Mouse (Mus musculus) kidney, postnatal 0 days (tissue): ENCODE data around the gene Dna2. TPM values are rescaled to one million over a fixed set of nuclear protein-coding genes. Genes with fewer than 3 reads are reported as not detected.
A peak's percentile ranks its signal among the peaks of the same experiment; 100 is the strongest.

Experiments used
- ATAC-seq: fragments of 200-750 bp; cut with Nextera tagmentation; replicated peaks from 2 replicates; pipeline ENCODE4 v1.8.0; 2017; ENCODE audit warnings: low read depth, moderate number of reproducible peaks, moderate TSS enrichment, moderate library complexity; ENCODE audit not compliant: low FRiP score
- DNase-seq: peaks from one replicate; pipeline ENCODE4 v3.0.0-alpha.2; 2016; ENCODE audit warnings: low spot score
- H3K27ac ChIP-seq: fragments of 300-500 bp; sonication (generic); 2 replicates; pipeline ENCODE4 v1.5.1; 2014; ENCODE audit warnings: mild to moderate bottlenecking
- H3K27me3 ChIP-seq: fragments of 300-500 bp; sonication (generic); 2 replicates; pipeline ENCODE4 v1.6.1; 2014; ENCODE audit warnings: low read length, mixed read lengths; ENCODE audit not compliant: insufficient read depth
- H3K36me3 ChIP-seq: fragments of 300-500 bp; sonication (generic); 2 replicates; pipeline ENCODE4 v1.6.1; 2014; ENCODE audit warnings: low read length, mixed read lengths; ENCODE audit not compliant: insufficient read depth
- H3K4me1 ChIP-seq: fragments of 300-500 bp; sonication (generic); replicated peaks from 2 replicates; pipeline ENCODE4 v1.6.1; 2014; ENCODE audit warnings: antibody characterized with exemption, low read length, mixed read lengths; ENCODE audit not compliant: insufficient read depth
- H3K4me2 ChIP-seq: fragments of 300-500 bp; sonication (generic); 2 replicates; pipeline ENCODE4 v1.6.1; 2014; ENCODE audit warnings: mild to moderate bottlenecking, low read length, moderate library complexity, mixed read lengths
- H3K4me3 ChIP-seq: fragments of 300-500 bp; sonication (generic); replicated peaks from 2 replicates; pipeline ENCODE4 v1.5.1; 2014; ENCODE audit warnings: low read depth, low read length
- H3K9ac ChIP-seq: fragments of 300-500 bp; sonication (generic); 2 replicates; pipeline ENCODE4 v1.6.1; 2014; ENCODE audit warnings: low read depth, low read length
- H3K9me3 ChIP-seq: fragments of 300-500 bp; sonication (generic); replicated peaks from 2 replicates; pipeline ENCODE4 v1.6.1; 2016; ENCODE audit warnings: low read length, inconsistent platforms, mixed read lengths
- CTCF ChIP-seq: IDR thresholded peaks from 2 replicates; pipeline ENCODE4 v1.5.1; 2016; ENCODE audit warnings: antibody characterized with exemption, low read depth, mild to moderate bottlenecking, moderate library complexity
- WGBS: fragments of 180-500 bp; shearing (Covaris S2); extraction: QIAGEN DNeasy Blood & Tissue Kit; methylation state at CpG from one replicate; pipeline ENCODE4 v1.1.7; 2014; 5-methylcytosine and 5-hydroxymethylcytosine counted together
- polyA plus RNA-seq: library from polyadenylated mRNA; unstranded; fragments of >200 nt; fragmentation: Nextera tagmentation; extraction: Ambion mirVana; gene quantifications from 2 replicates; pipeline ENCODE4 v1.2.1, GENCODE M21; 2015

Gene Dna2
- polyA plus RNA-seq, 1 experiment from 2014 or later = 9.0 TPM

DNA sequence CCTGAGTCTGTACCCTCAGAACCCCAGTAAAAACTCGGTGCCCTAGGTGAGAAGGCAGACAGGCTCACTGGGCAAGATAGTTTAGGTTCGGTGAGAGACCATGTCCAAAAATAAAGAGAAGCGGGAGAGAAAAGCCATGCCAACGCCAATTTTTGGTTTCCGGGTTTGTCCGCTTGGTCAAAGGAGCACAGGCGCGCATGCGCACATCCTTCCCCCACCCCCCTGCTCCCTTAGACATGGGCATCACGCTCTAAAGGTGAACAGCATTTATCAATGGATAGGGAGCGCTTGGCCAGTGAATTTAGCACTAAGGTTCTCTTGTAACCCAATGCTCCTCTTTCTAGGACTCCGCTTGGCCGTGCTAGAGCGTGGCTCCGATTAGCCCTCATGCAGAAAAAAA lies 43.8 kb downstream of the Dna2 start:
- DNase-seq = no peak
- Histone ChIP-seq H3K9ac (no peak overlapping the region), H3K4me1 (no peaks in the 10 kb centered on the region), H3K27ac (no peak overlapping the region), H3K9me3 (no peaks in the 10 kb centered on the region), H3K27me3 (no peaks in the 10 kb centered on the region), H3K36me3 (peaks cover 33% of the 10 kb centered on the region), H3K4me3 (no peak overlapping the region), H3K4me2 (no peak overlapping the region)
- no peak for ATAC-seq
- 94% methylated on average over 15 of the region's 15 CpGs for WGBS
- no peak for TF ChIP-seq CTCF

DNA sequence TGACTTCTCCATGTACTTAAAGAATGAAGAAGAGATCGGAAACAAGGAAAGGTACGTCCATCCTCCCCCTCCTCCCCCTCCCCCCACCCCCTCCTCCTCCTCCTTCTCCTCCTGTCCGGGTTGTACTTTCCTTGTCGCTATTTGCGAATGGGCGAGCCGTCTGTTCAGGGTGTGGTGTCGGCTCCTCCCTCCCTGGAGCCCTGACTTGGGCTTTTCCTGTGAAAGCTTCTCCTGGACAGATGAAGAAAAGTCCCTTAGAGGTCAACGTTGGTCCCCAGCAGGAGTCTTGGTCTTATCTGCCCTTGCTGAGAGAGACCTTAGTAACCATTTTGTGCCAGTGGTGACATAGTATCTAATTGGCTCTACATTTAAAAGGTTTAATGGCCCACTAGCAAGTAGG lies 47.2 kb downstream of the Dna2 start:
- no peak for ATAC-seq
- TF ChIP-seq CTCF = no peak
- DNase-seq = no peak

DNA sequence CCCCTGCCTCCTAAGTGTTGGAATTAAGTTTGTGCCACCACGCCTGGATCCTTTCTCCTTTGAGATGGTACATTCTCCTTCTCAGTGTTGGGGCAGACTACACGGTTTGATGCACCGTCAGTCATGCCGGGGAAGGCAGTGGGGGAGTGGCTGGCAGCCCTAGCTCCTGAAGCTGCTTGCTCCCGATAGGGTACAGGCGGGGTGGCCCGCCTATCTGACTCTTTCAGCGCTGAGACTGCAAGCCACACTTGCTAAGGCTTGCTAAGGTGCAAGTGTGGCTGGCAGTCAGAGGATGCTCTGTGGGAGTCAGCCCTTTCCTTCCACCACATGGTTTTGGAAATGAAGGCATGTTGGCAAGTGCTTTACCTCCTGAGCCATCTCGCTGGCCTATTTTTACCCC lies 53.8 kb downstream of the Dna2 start:
- no peak overlapping the region for H3K27ac ChIP-seq
- no peaks in the 10 kb centered on the region for H3K4me1 ChIP-seq
- H3K27me3 ChIP-seq = no peaks in the 10 kb centered on the region
- TF ChIP-seq CTCF = no peak
- peaks cover 70% of the 10 kb centered on the region for H3K36me3 ChIP-seq
- ATAC-seq (peak; percentile 86), DNase-seq (peak; percentile 75)
- no peak overlapping the region for H3K9ac ChIP-seq
- WGBS = 54% methylated on average over 9 of the region's 9 CpGs
- H3K9me3 ChIP-seq = no peaks in the 10 kb centered on the region
- no peak overlapping the region for H3K4me3 ChIP-seq
- H3K4me2 ChIP-seq = no peak overlapping the region

More for the DNA sequence above, 47.2 kb downstream of the Dna2 start:
- WGBS = 86% methylated on average over 7 of the region's 9 CpGs
- Histone ChIP-seq H3K4me1 (no peaks in the 10 kb centered on the region), H3K9ac (no peak overlapping the region), H3K4me2 (no peak overlapping the region), H3K27ac (no peak overlapping the region), H3K4me3 (no peak overlapping the region), H3K36me3 (peaks cover 60% of the 10 kb centered on the region), H3K9me3 (no peaks in the 10 kb centered on the region), H3K27me3 (no peaks in the 10 kb centered on the region)

DNA sequence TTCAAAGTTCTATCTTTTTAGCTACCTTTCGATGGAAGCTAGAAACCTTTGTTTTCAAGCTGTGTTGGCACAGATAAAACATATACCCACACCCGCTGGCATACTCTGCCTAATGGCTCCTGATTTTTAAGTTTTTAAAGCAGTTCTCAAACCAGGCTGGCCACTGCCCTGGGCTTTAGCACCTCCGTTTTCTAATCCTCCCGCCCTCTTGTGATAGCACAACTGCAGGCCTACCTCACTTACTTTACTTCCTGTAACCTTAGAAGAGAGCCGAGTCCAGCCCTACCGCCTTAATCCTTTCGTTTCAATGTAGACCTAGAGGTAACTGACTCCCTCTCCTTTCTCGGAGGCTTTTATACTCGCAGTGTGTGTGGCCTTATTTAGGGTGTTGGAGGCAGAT lies 56.4 kb downstream of the Dna2 start:
- no peak overlapping the region for H3K4me2 ChIP-seq
- peaks cover 55% of the 10 kb centered on the region for H3K36me3 ChIP-seq
- TF ChIP-seq CTCF = no peak

DNA sequence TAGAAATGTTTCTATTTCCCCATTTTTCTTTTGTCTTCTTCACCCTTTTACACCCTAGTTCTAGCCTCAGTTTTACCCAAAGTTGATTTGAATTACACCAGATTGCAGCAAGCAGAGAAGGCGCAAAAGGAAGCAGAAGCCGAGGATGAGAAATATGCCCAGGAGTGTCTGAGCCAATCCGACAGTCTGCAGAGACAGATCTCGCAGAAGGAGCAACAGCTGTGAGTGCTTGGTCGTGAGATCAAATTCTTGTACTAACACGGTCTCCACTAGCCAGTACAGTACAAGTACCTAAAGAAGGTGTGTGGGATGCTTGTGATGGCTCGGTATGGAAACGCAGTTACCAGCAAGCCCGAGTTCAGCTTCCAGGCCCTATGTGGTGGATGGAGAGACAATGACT lies 57.7 kb downstream of the Dna2 start:
- ATAC-seq (no peak), DNase-seq (no peak)
- WGBS = 87% methylated on average over 9 of the region's 9 CpGs

More for the DNA sequence above, 56.4 kb downstream of the Dna2 start:
- H3K4me1 ChIP-seq = no peaks in the 10 kb centered on the region
- H3K9ac ChIP-seq = no peak overlapping the region
- no peak overlapping the region for H3K27ac ChIP-seq
- H3K9me3 ChIP-seq = no peaks in the 10 kb centered on the region
- DNase-seq (no peak), ATAC-seq (no peak)
- H3K4me3 ChIP-seq = no peak overlapping the region
- no peaks in the 10 kb centered on the region for H3K27me3 ChIP-seq
- 52% methylated on average over 9 of the region's 9 CpGs for WGBS

DNA sequence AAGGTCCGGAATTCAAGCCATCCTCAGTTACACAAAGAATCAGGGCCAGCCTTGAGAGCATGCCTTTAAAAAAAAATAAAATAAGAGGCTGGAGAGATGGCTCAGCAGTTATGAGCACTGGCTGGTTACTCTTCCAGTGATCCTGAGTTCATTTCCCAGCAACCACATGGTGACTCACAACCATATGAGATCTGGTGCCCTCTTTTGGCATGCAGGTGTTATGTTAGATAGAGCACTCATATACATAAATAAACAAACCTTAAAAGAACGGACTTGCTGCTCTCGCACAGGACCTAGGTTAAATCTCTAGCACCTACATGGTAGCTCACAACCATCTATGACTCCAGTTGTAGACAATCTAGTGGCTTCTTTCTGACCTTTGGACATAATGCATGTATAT lies 61.4 kb downstream of the Dna2 start:
- WGBS = 61% methylated on average over 3 of the region's 3 CpGs
- DNase-seq = no peak
- ATAC-seq = no peak
- no peaks in the 10 kb centered on the region for H3K9me3 ChIP-seq
- peak; percentile 39; the same call in 1 of the 2 replicates for TF ChIP-seq CTCF
- no peak overlapping the region for H3K4me2 ChIP-seq
- peaks cover 46% of the 10 kb centered on the region for H3K36me3 ChIP-seq
- no peak overlapping the region for H3K9ac ChIP-seq
- H3K4me1 ChIP-seq = no peaks in the 10 kb centered on the region
- no peak overlapping the region for H3K27ac ChIP-seq
- no peak overlapping the region for H3K4me3 ChIP-seq
- H3K27me3 ChIP-seq = no peaks in the 10 kb centered on the region

More for the DNA sequence above, 57.7 kb downstream of the Dna2 start:
- Histone ChIP-seq H3K4me1 (no peaks in the 10 kb centered on the region), H3K9ac (no peak overlapping the region), H3K4me3 (no peak overlapping the region), H3K27ac (no peak overlapping the region), H3K9me3 (no peaks in the 10 kb centered on the region), H3K4me2 (no peak overlapping the region), H3K36me3 (peaks cover 43% of the 10 kb centered on the region), H3K27me3 (no peaks in the 10 kb centered on the region)
- no peak for TF ChIP-seq CTCF

DNA sequence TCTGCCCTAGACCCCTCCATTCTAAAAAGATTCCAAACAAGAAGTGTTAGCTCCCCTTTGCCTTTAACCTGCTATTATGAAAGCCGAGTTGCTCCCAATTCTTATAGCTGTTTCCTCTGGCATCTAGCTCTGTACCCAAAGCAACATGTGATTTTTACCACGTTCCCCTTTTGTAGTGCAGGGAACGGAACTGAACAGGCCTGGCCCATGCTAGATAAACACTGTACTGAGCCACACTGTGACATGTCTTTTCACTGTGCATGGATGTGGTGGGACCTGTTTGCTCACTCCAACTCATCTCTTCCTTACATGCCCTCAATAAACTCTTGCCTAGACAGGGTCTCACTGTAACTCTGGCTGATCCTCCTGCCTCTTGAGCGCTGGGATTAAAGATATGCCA lies 63.4 kb downstream of the Dna2 start:
- H3K9ac ChIP-seq = no peak overlapping the region
- ATAC-seq (no peak), DNase-seq (no peak)
- no peak for TF ChIP-seq CTCF
- H3K27ac ChIP-seq = no peak overlapping the region
- no peaks in the 10 kb centered on the region for H3K27me3 ChIP-seq
- H3K4me1 ChIP-seq = no peaks in the 10 kb centered on the region
- H3K9me3 ChIP-seq = no peaks in the 10 kb centered on the region
- no peak overlapping the region for H3K4me2 ChIP-seq
- H3K4me3 ChIP-seq = no peak overlapping the region
- WGBS = 85% methylated on average over 4 of the region's 4 CpGs
- peaks cover 50% of the 10 kb centered on the region for H3K36me3 ChIP-seq
